Comparison of ENCODE assay signal across 8 mouse cellular contexts in the genomic region with DNA sequence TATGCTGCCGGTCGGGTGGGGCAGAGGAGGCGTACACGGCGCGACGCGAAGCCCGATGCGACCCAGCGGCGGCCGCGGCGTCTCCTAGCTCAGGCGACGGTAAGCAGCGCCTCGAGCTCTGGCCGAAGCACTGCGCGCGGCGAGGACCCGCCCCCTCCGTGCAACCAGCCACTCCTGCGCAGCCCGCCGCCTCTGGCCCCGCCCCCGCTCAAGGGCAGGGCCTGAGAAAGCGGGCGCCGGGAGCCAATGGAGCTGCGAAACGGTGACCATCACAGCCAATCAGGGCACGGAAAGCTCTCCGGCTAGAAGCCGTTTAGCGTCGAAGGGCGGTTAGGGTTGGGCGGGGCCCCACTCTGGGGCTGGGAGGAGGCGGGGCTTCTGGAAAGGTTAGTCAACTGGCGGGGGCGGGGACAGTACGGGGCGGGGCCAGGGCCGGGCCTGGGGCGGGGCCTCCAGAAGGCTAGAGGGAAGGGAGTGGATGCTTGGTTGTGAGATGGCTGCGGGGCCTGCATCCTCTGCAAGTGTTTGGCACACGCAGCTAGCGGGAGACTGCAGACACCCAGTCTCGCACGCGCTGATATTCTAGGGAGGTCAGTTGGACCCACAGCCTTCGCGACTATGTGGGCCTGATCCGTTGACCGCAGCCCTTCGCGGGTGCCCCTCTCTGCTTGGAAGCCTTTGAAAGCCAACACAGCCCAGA. TPM values are rescaled to one million over a fixed set of nuclear protein-coding genes. Genes with fewer than 3 reads are reported as not detected.
DNase-seq lines count a peak whose midpoint lies in the region; ATAC-seq and TF ChIP-seq lines count a peak whose summit lies in the region.

TSS of gene Pcbp3 (minus strand) at position 98 of the 700 bp plus-strand sequence.

- peaks cover 3% of the 10 kb centered on the region; the same call in 1 of the 2 replicates for H3K4me1 ChIP-seq in cortical plate, adult 2 months (ENCODE audit: control insufficient read depth, insufficient read depth, low read length)
- peaks cover 18% of the 10 kb centered on the region for H3K4me1 ChIP-seq in hindbrain, embryonic 16.5 days (ENCODE audit: control insufficient read depth, insufficient read depth, low read depth, low read length)

- WGBS in hindbrain, embryonic 16.5 days = 2% methylated on average over 54 of the region's 62 CpGs

- H3K36me3 ChIP-seq in hindbrain, embryonic 16.5 days (ENCODE audit: control insufficient read depth, insufficient read depth, low read length) = no peaks in the 10 kb centered on the region

- peak within 1 kb of the TSS; percentile 98 for H3K4me2 ChIP-seq in hindbrain, embryonic 16.5 days (ENCODE audit: low read length)

- H3K4me3 ChIP-seq in cortical plate, adult 2 months (ENCODE audit: insufficient read depth, low read length) = peak within 1 kb of the TSS; percentile 77
- H3K4me3 ChIP-seq in gastrocnemius, adult 2 months = peak within 1 kb of the TSS; percentile 77
- H3K4me3 ChIP-seq in hindbrain, embryonic 16.5 days (ENCODE audit: low read length) = peak within 1 kb of the TSS; percentile 83

- H3K9ac ChIP-seq in hindbrain, embryonic 16.5 days (ENCODE audit: low read depth, low read length) = peak within 1 kb of the TSS; percentile 92

- no peak for TF ChIP-seq CTCF in cortical plate, adult 2 months (IDR thresholded peaks at IDR 0.05; ENCODE audit: extremely low read depth, insufficient read depth, low read length)
- TF ChIP-seq CTCF in gastrocnemius, adult 2 months (IDR thresholded peaks at IDR 0.05) = no peak; the same call in 1 of the 2 replicates

- 0 out of 2 replicates have a peak within 1 kb of the TSS, but pooled peaks have one; percentile 34 for H3K27ac ChIP-seq in cortical plate, adult 2 months (ENCODE audit: insufficient read depth, low read length)
- peak within 1 kb of the TSS; percentile 83 for H3K27ac ChIP-seq in gastrocnemius, adult 2 months
- peak within 1 kb of the TSS; percentile 77 for H3K27ac ChIP-seq in hindbrain, embryonic 16.5 days (ENCODE audit: low read depth, low read length)

- no peaks in the 10 kb centered on the region for H3K9me3 ChIP-seq in hindbrain, embryonic 16.5 days (ENCODE audit: control insufficient read depth, low read length)

- peak; percentile 84 for TF ChIP-seq POLR2A in cortical plate, adult 2 months (IDR thresholded peaks at IDR 0.05; ENCODE audit: extremely low read depth, insufficient read depth, low read length)

- peak; percentile 99 for ATAC-seq in hindbrain, embryonic 16.5 days

- no peaks in the 10 kb centered on the region; the same call in 1 of the 2 replicates for H3K27me3 ChIP-seq in hindbrain, embryonic 16.5 days (replicated peaks; ENCODE audit: control insufficient read depth, insufficient read depth, low read length)

- intact Hi-C loops in gastrocnemius, adult 2 months (cut with DNase I) = loop anchor here (5.0 kb wide), 1 partner anchor 70 kb away; the partner anchor contains the start of gene Slc19a1

- DNase-seq in adipocyte (ENCODE audit: low spot score) = peak; percentile 93
- peak; percentile 99 for DNase-seq in gastrocnemius, adult 2 months
- peak; percentile 97 for DNase-seq in left cerebral cortex, adult 11 months (ENCODE audit: low spot score)
- DNase-seq in lung, postnatal 36 days = peak; percentile 97
- peak; percentile 100 for DNase-seq in retina, postnatal 1 day
- DNase-seq in thymus, postnatal 4 days = peak; percentile 98

RNA-seq across cellular contexts. Expression of gene Pcbp3, which starts in this region (rescaled TPM):
- polyA plus RNA-seq in cortical plate, adult 2 months (2012; rRNA removed) = 48.3 and 49.0 TPM in 2 replicates
- 1 to 10 TPM; 1.9 to 2.0 TPM for total RNA-seq in gastrocnemius, adult 2 months (2021)
- 95.5 and 108 TPM in 2 replicates for polyA plus RNA-seq in hindbrain, embryonic 16.5 days (2015; fragmentation: Nextera tagmentation; extraction: Ambion mirVana)

Comparison
In these comparisons a context has a peak if more than half of its experiments do, and no peak if none do; other contexts are left out.
1. Peak in every context shown above with its lines: DNase-seq, ATAC-seq, H3K4me3 ChIP-seq and H3K27ac ChIP-seq.